Comparison of ENCODE assay signal across 9 mouse cellular contexts in genomic region chr9:62560006-62560405, GRCm38 (mm10). TPM values are rescaled to one million over a fixed set of nuclear protein-coding genes. Genes with fewer than 3 reads are reported as not detected.
A peak's percentile ranks its signal among the peaks of the same experiment; 100 is the strongest.
DNase-seq lines count a peak whose midpoint lies in the region; ATAC-seq and TF ChIP-seq lines count a peak whose summit lies in the region.
"Had no signal": no experiment of that assay in that cellular context is flagged by ENCODE, and none has a peak within 500 bp of the region (broad histone marks: within the 10 kb centered on the region; RNA-seq: fewer than 3 reads in every experiment).

No protein-coding gene starts in this region.

- no peaks in the 10 kb centered on the region for H3K36me3 ChIP-seq in liver, postnatal 0 days (replicated peaks; ENCODE audit: insufficient read depth, low read length)
- H3K36me3 ChIP-seq in liver, embryonic 12.5 days = no peaks in the 10 kb centered on the region
- no peaks in the 10 kb centered on the region for H3K36me3 ChIP-seq in heart, embryonic 16.5 days (ENCODE audit: control insufficient read depth, insufficient read depth)
- H3K36me3 ChIP-seq in stomach, postnatal 0 days (ENCODE audit: control insufficient read depth, insufficient read depth, low read length) = no peaks in the 10 kb centered on the region
- H3K36me3 ChIP-seq in forebrain, embryonic 15.5 days = no peaks in the 10 kb centered on the region
- H3K36me3 ChIP-seq: embryonic facial prominence, embryonic 12.5 days had no signal

- TF ChIP-seq EP300 in liver, postnatal 0 days (IDR thresholded peaks at IDR 0.05; ENCODE audit: low read depth) = no peak
- no peak for TF ChIP-seq EP300 in stomach, postnatal 0 days (optimal IDR thresholded peaks at IDR 0.05)

- ATAC-seq in liver, postnatal 0 days = peak; percentile 44
- no peak for ATAC-seq in liver, embryonic 12.5 days
- peak; percentile 82 for ATAC-seq in heart, embryonic 16.5 days (replicated peaks; ENCODE audit: extremely low read depth, insufficient read depth, low FRiP score)
- ATAC-seq in stomach, postnatal 0 days (ENCODE audit: low FRiP score, low TSS enrichment) = peak; percentile 78
- ATAC-seq in forebrain, embryonic 15.5 days (replicated peaks) = no peak

- 38% methylated on average over 5 of the region's 5 CpGs for WGBS in liver, postnatal 0 days (ENCODE audit: insufficient replicate concordance)
- WGBS in liver, embryonic 12.5 days (ENCODE audit: insufficient replicate concordance) = 41% methylated on average over 5 of the region's 5 CpGs
- WGBS in heart, embryonic 16.5 days = 33% methylated on average over 5 of the region's 5 CpGs
- WGBS in stomach, postnatal 0 days = 25% methylated on average over 5 of the region's 5 CpGs
- WGBS in forebrain, embryonic 15.5 days = 63% methylated on average over 5 of the region's 5 CpGs

- no peaks in the 10 kb centered on the region for H3K27me3 ChIP-seq in liver, postnatal 0 days (ENCODE audit: insufficient read depth, low read length)
- no peaks in the 10 kb centered on the region for H3K27me3 ChIP-seq in liver, embryonic 12.5 days (replicated peaks)
- no peaks in the 10 kb centered on the region for H3K27me3 ChIP-seq in heart, embryonic 16.5 days (ENCODE audit: control insufficient read depth, insufficient read depth, low read length)
- H3K27me3 ChIP-seq in stomach, postnatal 0 days (ENCODE audit: control insufficient read depth, insufficient read depth, low read length) = no peaks in the 10 kb centered on the region
- H3K27me3 ChIP-seq in forebrain, embryonic 15.5 days = no peaks in the 10 kb centered on the region
- H3K27me3 ChIP-seq: embryonic facial prominence, embryonic 12.5 days had no signal

- H3K4me3 ChIP-seq in liver, postnatal 0 days (ENCODE audit: low read depth, low read length) = no peak overlapping the region
- no peak overlapping the region for H3K4me3 ChIP-seq in liver, embryonic 12.5 days
- H3K4me3 ChIP-seq in heart, embryonic 16.5 days (ENCODE audit: low read length) = no peak overlapping the region
- no peak overlapping the region for H3K4me3 ChIP-seq in stomach, postnatal 0 days (ENCODE audit: low read depth, low read length)
- no peak overlapping the region for H3K4me3 ChIP-seq in forebrain, embryonic 15.5 days
- H3K4me3 ChIP-seq: embryonic facial prominence, embryonic 12.5 days had no signal

- H3K4me2 ChIP-seq in liver, postnatal 0 days (ENCODE audit: low read depth, low read length) = no peak overlapping the region
- H3K4me2 ChIP-seq in liver, embryonic 12.5 days = no peak overlapping the region
- H3K4me2 ChIP-seq in heart, embryonic 16.5 days (ENCODE audit: low read depth, low read length) = no peak overlapping the region
- H3K4me2 ChIP-seq in stomach, postnatal 0 days (replicated peaks; ENCODE audit: low read depth) = no peak overlapping the region
- no peak overlapping the region for H3K4me2 ChIP-seq in forebrain, embryonic 15.5 days (replicated peaks)
- H3K4me2 ChIP-seq: embryonic facial prominence, embryonic 12.5 days had no signal

- TF ChIP-seq CTCF in liver, postnatal 0 days (IDR thresholded peaks at IDR 0.05; ENCODE audit: low read depth) = no peak
- TF ChIP-seq CTCF in stomach, postnatal 0 days (IDR thresholded peaks at IDR 0.05; ENCODE audit: low read depth) = 0 out of 2 replicates have a peak, but pooled peaks have one; percentile 16

- no peak overlapping the region for H3K27ac ChIP-seq in liver, postnatal 0 days (ENCODE audit: low read depth)
- H3K27ac ChIP-seq in liver, embryonic 12.5 days = no peak overlapping the region
- H3K27ac ChIP-seq in heart, embryonic 16.5 days (ENCODE audit: low read length) = no peak overlapping the region
- H3K27ac ChIP-seq in stomach, postnatal 0 days (replicated peaks) = 0 out of 2 replicates have a peak overlapping the region, but pooled peaks have one; percentile 24
- no peak overlapping the region for H3K27ac ChIP-seq in forebrain, embryonic 15.5 days (replicated peaks)
- H3K27ac ChIP-seq: embryonic facial prominence, embryonic 12.5 days had no signal

- intact Hi-C loops in left cerebral cortex, postnatal 14 days (cut with DNase I) = no loop called here

- no peaks in the 10 kb centered on the region for H3K9me3 ChIP-seq in liver, postnatal 0 days (ENCODE audit: low read length)
- no peaks in the 10 kb centered on the region for H3K9me3 ChIP-seq in liver, embryonic 12.5 days (replicated peaks)
- H3K9me3 ChIP-seq in heart, embryonic 16.5 days (replicated peaks; ENCODE audit: control insufficient read depth, low read length) = no peaks in the 10 kb centered on the region
- no peaks in the 10 kb centered on the region for H3K9me3 ChIP-seq in stomach, postnatal 0 days (ENCODE audit: control insufficient read depth, low read length)
- H3K9me3 ChIP-seq in forebrain, embryonic 15.5 days = no peaks in the 10 kb centered on the region
- H3K9me3 ChIP-seq: embryonic facial prominence, embryonic 12.5 days had no signal

- H3K9ac ChIP-seq in liver, postnatal 0 days (replicated peaks) = no peak overlapping the region
- H3K9ac ChIP-seq in liver, embryonic 12.5 days = no peak overlapping the region
- H3K9ac ChIP-seq in heart, embryonic 16.5 days (ENCODE audit: low read length) = no peak overlapping the region
- no peak overlapping the region for H3K9ac ChIP-seq in stomach, postnatal 0 days (ENCODE audit: low read length)
- H3K9ac ChIP-seq in forebrain, embryonic 15.5 days (replicated peaks) = no peak overlapping the region
- H3K9ac ChIP-seq: embryonic facial prominence, embryonic 12.5 days had no signal

- peak; percentile 29 for DNase-seq in liver, postnatal 0 days
- DNase-seq in cerebellum, postnatal 14 days = peak; percentile 50 to 53
- DNase-seq in left cerebral cortex, postnatal 14 days (ENCODE audit: low spot score in 2 of 2) = peak; percentile 37 to 70
- DNase-seq in stomach, postnatal 0 days (ENCODE audit: low spot score) = peak; percentile 46
- DNase-seq in thymus, postnatal 0 days (ENCODE audit: low spot score) = no peak

- H3K4me1 ChIP-seq in liver, postnatal 0 days (ENCODE audit: insufficient read depth) = no peaks in the 10 kb centered on the region
- no peaks in the 10 kb centered on the region for H3K4me1 ChIP-seq in liver, embryonic 12.5 days
- H3K4me1 ChIP-seq in heart, embryonic 16.5 days (ENCODE audit: control insufficient read depth, insufficient read depth, low read length) = no peaks in the 10 kb centered on the region
- H3K4me1 ChIP-seq in stomach, postnatal 0 days (replicated peaks; ENCODE audit: control insufficient read depth, insufficient read depth) = 0 out of 2 replicates have a peak, but pooled peaks cover 3% of the 10 kb centered on the region
- H3K4me1 ChIP-seq in forebrain, embryonic 15.5 days = peaks cover 5% of the 10 kb centered on the region
- H3K4me1 ChIP-seq: embryonic facial prominence, embryonic 12.5 days had no signal

RNA-seq across cellular contexts. Expression of gene Coro2b, which starts 23.2 kb away (rescaled TPM):
- polyA plus RNA-seq in liver, postnatal 0 days (2015; fragmentation: Nextera tagmentation; extraction: Ambion mirVana) = 0.87 and 0.89 TPM in 2 replicates
- polyA plus RNA-seq in liver, embryonic 12.5 days (2016; fragmentation: Nextera tagmentation; extraction: Ambion mirVana) = 2.7 and 3.2 TPM in 2 replicates
- 7.1 and 8.3 TPM in 2 replicates for polyA plus RNA-seq in heart, embryonic 16.5 days (2015; fragmentation: Nextera tagmentation; extraction: Ambion mirVana)
- total RNA-seq in left cerebral cortex, postnatal 14 days (2021) = 100 to 1,000 TPM; 142 to 155 TPM
- 4.9 and 5.4 TPM in 2 replicates for polyA plus RNA-seq in stomach, postnatal 0 days (2015; fragmentation: Nextera tagmentation; extraction: Ambion mirVana)
- 41.0 and 48.8 TPM in 2 replicates for polyA plus RNA-seq in forebrain, embryonic 15.5 days (2015; fragmentation: Nextera tagmentation; extraction: Ambion mirVana)
- 3.1 and 3.4 TPM in 2 replicates for polyA plus RNA-seq in thymus, postnatal 0 days (2015; fragmentation: Nextera tagmentation; extraction: Ambion mirVana)

Comparison
In these comparisons a context has a peak if more than half of its experiments do, and no peak if none do; other contexts are left out.
1. ATAC-seq: peak in liver, postnatal 0 days (single experiment), heart, embryonic 16.5 days (single experiment) and stomach, postnatal 0 days (single experiment); none in liver, embryonic 12.5 days (single experiment) and forebrain, embryonic 15.5 days (single experiment).